Mouse (Mus musculus) C2C12 (cell line): ENCODE data around the gene S1pr2.

Experiments
- CTCF ChIP-seq: IDR thresholded peaks from one replicate; pipeline ENCODE4 v1.5.1; 2011; ENCODE audit not compliant: control insufficient read depth, insufficient read depth, insufficient read length
- FOSL1 ChIP-seq: IDR thresholded peaks from one replicate; pipeline ENCODE4 v1.8.0; 2011; ENCODE audit warnings: mild to moderate bottlenecking, low read length; ENCODE audit not compliant: poor library complexity, insufficient read depth, severe bottlenecking
- MYOD1 ChIP-seq: IDR thresholded peaks from one replicate; pipeline ENCODE4 v1.6.1; 2011; ENCODE audit warnings: low read depth; ENCODE audit not compliant: control insufficient read depth, insufficient read length
- MYOG ChIP-seq: IDR thresholded peaks from one replicate; pipeline ENCODE4 v1.6.1; 2011; ENCODE audit not compliant: control insufficient read depth, insufficient read length; ENCODE audit errors: extremely low read depth
- USF1 ChIP-seq: IDR thresholded peaks from one replicate; pipeline ENCODE4 v1.6.1; 2011; ENCODE audit warnings: low read depth, mild to moderate bottlenecking, control low read depth, moderate library complexity

- TF ChIP-seq CTCF: no peak
- no peak for TF ChIP-seq MYOD1
- no peak for TF ChIP-seq MYOG
- TF ChIP-seq FOSL1: no peak
- no peak for TF ChIP-seq USF1
Measured at GRCm38 (mm10) chr9:20956989-20957388, 19.6 kb downstream of the S1pr2 start.
